Mouse (Mus musculus): ENCODE data around the gene Sipa1l3.

DNA sequence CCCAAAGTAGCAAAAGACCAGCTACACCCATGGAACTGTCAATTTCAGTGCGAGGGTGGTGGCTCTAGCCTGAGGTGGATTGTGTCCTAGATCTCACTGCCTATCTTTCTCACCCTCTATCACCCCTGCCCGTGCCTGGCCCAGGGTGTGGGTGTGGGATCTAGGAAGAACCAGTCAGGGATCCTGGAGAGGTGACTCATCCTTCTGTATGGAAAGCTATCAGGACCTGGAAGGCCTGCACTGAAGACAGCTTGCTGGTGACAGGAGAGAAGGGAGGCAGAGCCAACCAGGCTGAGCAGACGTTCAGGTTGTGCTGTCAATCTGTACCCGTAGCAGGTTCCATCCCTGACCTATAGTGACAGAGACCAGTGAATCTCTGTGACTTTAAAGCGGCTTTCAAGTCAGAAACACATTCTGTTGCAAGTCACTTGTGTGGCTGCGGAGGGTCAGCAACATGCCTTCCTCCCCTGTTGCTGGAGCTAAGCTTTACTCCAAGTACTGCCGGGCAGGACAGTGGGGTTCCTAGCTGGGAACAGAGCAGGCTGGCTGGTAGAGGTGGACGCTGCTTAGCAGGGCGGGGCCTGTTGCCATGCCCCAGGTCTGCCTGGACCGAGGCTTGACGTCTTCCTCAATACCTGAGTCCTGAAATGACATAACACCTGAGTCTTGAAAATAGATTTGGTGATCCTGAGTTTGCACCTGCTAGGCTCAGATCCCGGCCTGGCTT is 122.1 kb downstream of the Sipa1l3 start:
- TF ChIP-seq USF1 (IDR thresholded peaks at IDR 0.05; ENCODE audit: low read depth) (no peak), POLR2A (IDR thresholded peaks at IDR 0.05; ENCODE audit: insufficient read length, low read depth) (no peak), TCF12 (IDR thresholded peaks at IDR 0.05; ENCODE audit: insufficient read depth, poor library complexity, severe bottlenecking) (no peak), E2F4 (IDR thresholded peaks at IDR 0.05; ENCODE audit: insufficient read depth) (no peak)
